Mouse (Mus musculus): ENCODE measurements around the gene Sult2a3.
"Not testable (repeated sequence)": the region's sequence is repeated elsewhere in the genome, so short reads cannot be mapped to it uniquely, and the experiment has no call there.

Gene Sult2a3

DNA sequence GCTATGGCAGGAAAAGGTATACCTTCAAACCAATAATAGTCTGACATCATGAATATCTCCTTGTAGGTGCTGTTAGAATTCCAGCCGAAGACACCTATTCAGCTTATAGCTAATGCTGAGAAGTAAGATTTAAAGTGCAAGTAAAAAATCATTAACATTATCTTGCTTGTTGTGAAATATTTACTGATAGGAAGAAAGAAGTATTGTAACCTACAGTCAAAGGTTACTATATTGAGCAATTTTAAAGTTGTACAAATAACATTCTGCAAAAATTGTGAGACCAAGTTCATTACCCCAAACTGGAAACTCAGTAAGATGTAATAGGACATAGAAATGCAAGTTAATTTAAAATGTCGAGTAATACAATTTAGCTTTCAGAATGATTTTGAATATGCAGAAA lies at the start of gene Sult2a3:
Gene Sult2a3, minus strand, starts transcription at position 101 of the 400 bp plus-strand sequence.
- no peak for DNase-seq

DNA sequence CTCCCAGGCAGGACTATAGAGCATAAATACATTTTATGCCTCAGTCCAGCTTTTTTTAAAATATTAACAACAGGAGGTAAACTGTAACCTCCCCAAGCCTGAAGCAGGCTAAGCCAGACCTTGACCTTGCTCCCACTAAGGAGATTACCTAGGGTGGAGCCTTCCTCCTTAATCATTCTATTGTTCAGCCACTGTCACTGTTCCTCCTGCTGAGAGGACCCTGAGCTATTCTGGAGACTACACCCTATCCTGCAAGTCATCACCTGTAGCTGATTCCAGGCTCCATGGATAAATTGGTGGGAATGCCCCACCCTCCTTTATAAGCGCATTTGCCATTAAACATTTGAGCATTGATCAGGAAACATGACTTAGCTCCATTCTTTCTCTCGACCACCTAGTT lies 2.4 kb downstream of the Sult2a3 start:
- no peak for DNase-seq

DNA sequence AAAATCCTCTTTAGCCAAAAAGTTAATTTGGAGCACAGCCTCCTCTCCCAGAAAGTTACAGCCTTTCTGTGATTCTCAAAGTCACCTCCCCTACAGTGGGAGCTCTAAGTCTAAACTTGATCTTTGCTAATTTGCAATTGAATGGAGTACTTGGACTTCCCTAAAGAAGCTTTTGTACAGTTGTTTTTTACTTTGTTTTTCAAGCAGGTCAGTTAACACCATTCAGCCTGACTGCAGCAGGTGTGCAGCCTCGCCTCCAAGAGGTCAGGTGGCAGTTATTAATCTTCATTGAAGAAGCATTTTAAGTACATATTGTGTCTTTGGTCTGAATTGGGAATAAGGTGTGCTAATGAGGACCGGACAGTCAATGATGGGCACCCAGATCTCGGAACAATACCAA lies 3.0 kb downstream of the Sult2a3 start:
- not testable (repeated sequence) for DNase-seq

DNA sequence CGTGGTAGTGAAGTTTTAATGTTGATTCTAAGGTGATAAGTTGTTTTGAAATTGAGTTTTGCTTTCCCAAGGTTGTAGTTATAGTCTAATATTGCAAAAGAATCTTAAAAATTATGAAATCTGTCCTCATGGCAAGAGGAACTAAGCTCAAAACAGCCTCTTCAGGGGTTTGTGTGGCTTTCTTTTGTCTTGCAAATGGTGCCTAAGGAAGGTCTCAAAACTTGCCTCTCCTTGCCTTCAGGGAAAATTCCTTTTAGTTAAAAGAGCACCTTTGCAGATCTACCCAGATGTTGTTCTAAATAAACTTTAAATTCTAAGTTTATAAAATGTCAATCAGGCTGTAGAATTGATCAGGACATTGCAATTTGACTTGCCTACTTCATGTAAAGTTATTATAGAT lies 6.1 kb downstream of the Sult2a3 start:
- DNase-seq, result no peak

DNA sequence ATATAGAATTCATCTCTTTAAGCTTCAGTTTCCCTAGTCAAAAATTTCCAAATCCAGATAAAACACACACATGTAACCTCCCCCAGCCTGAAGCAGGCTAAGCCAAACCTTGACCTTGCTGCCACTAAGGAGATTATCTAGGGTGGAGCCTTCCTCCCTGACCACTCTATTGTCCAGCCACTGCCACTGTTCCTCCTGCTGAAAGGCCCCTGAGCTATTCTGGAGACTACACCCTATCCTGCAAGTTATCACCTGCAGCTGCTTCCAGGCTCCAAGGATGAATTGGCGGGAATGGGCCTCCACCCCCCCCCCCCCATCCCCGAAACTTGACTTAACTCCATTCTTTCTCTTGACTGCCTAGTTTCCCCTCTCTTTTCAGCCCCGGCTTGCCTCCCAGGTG lies 8.4 kb downstream of the Sult2a3 start:
- DNase-seq, result not testable (repeated sequence)

DNA sequence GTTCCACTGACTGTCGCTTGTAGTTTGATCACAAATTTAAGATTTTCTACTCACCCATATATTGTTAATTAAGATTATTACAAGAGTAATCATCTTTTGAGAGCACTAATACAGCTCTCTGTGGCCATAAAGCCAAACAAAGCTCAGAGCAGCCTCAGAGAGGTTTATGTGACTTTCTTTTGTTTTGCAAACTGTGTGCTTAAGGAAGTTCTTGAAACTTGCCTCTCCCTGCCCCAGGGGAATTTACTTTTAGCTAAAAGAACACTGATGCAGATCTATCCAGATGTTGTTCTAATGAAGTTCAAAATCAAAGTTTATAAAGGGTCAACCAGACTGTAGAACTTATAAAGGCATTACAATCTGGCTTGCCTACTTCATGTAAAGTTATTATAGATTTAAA lies 75.0 kb downstream of the Sult2a3 start:
- DNase-seq, result not testable (repeated sequence)

DNA sequence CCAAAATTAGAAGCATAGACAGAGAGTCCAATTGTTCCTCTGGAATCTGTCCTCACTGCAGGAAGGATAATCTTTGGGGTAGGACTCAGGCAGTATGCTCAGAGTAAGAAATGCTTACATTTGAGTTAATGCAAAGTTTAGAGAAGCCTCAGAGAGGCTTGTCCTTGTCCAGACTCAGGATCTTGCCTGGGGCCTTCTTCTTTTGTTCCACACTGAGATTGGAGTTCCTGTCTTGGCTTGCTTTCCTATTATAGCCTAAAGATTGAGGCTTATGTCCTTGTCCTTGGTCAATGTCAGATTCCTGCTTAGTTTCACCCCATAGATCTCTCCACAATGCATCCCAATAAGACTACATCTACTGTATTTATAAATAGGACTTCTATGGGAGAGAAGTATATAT lies 92.0 kb downstream of the Sult2a3 start:
- not testable (repeated sequence) for DNase-seq

Data from kidney, adult 18-20 months (tissue).